8 mouse cellular contexts compared by ENCODE assay signal in the genomic region with DNA sequence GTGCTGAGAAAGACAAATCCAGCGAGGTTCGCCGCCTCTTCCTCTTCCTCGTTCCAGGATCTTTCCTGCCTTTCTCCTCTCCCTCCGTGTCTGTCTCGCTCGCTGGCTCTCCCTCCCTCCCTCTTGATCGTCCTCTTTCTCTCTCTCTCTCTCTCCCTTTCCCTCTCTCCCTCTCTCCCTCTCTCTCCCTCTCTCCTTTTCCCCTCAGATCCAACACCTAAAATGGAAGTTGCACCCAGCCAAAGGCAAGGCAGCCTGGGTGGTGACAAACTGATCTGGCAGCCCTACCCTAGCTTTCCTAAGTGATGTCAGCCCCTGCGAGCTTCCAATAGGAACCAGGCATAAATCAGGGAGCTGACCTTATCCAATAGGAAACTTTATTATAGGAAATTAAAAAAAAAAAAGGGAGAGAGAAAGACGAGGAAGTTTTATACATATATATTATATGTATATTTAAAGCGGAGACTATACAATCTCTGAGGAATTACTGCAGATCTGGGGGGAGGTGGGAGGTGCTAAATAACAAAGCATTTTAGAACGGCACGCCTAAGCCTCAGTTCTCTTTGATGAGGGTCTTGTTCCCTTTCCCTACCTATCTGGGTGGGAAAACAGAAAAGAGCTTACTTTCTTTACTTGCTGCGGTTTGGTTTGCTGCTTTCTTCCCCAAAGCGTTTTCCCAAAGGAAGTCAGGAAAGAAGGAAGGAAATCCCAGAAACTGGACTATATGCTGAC. TPM values are rescaled to one million over a fixed set of nuclear protein-coding genes. Genes with fewer than 3 reads are reported as not detected.
DNase-seq lines count a peak whose midpoint lies in the region; ATAC-seq and TF ChIP-seq lines count a peak whose summit lies in the region.

A gene (minus strand): TSS at position 302 of the 732 bp plus-strand sequence.

- H3K4me1 ChIP-seq in forebrain, embryonic 15.5 days = peaks cover 29% of the 10 kb centered on the region
- peaks cover 23% of the 10 kb centered on the region for H3K4me1 ChIP-seq in liver, postnatal 0 days (ENCODE audit: insufficient read depth)
- H3K4me1 ChIP-seq in olfactory bulb, adult 2 months (ENCODE audit: control insufficient read depth, insufficient read depth, low read length) = no peaks in the 10 kb centered on the region

- DNase-seq in MN1 (ENCODE audit: low spot score) = peak; percentile 95
- DNase-seq in cerebellum, adult 18-20 months = peak; percentile 84 to 89
- DNase-seq in heart, postnatal 14 days = peak; percentile 81 to 84
- peak; percentile 89 for DNase-seq in layer of hippocampus, adult 11-12 months (ENCODE audit: low spot score)
- peak; percentile 75 for DNase-seq in liver, postnatal 0 days
- DNase-seq in yolk sac, embryonic 10.5 days (ENCODE audit: low spot score) = peak; percentile 90

- peak within 1 kb of the TSS; percentile 79 for H3K9ac ChIP-seq in forebrain, embryonic 15.5 days (replicated peaks)
- peak within 1 kb of the TSS; percentile 85 for H3K9ac ChIP-seq in liver, postnatal 0 days (replicated peaks)

- no peaks in the 10 kb centered on the region for H3K27me3 ChIP-seq in forebrain, embryonic 15.5 days
- H3K27me3 ChIP-seq in liver, postnatal 0 days (ENCODE audit: insufficient read depth, low read length) = no peaks in the 10 kb centered on the region

- intact Hi-C loops in heart, postnatal 14 days (cut with DNase I) = no loop called here

- no peaks in the 10 kb centered on the region for H3K9me3 ChIP-seq in forebrain, embryonic 15.5 days
- no peaks in the 10 kb centered on the region for H3K9me3 ChIP-seq in liver, postnatal 0 days (ENCODE audit: low read length)

- H3K4me2 ChIP-seq in forebrain, embryonic 15.5 days (replicated peaks) = peak within 1 kb of the TSS; percentile 82
- peak within 1 kb of the TSS; percentile 74 for H3K4me2 ChIP-seq in liver, postnatal 0 days (ENCODE audit: low read depth, low read length)

- H3K27ac ChIP-seq in forebrain, embryonic 15.5 days (replicated peaks) = peak within 1 kb of the TSS; percentile 97
- peak within 1 kb of the TSS; percentile 96 for H3K27ac ChIP-seq in liver, postnatal 0 days (ENCODE audit: low read depth)
- peak within 1 kb of the TSS; percentile 98 for H3K27ac ChIP-seq in olfactory bulb, adult 2 months (ENCODE audit: insufficient read depth, low read depth, low read length)

- TF ChIP-seq CTCF in liver, postnatal 0 days (IDR thresholded peaks at IDR 0.05; ENCODE audit: low read depth) = no peak
- TF ChIP-seq CTCF in olfactory bulb, adult 2 months (IDR thresholded peaks at IDR 0.05; ENCODE audit: insufficient read depth, low read depth, low read length) = no peak

- H3K36me3 ChIP-seq in forebrain, embryonic 15.5 days = no peaks in the 10 kb centered on the region
- no peaks in the 10 kb centered on the region for H3K36me3 ChIP-seq in liver, postnatal 0 days (replicated peaks; ENCODE audit: insufficient read depth, low read length)

- H3K4me3 ChIP-seq in forebrain, embryonic 15.5 days = peak within 1 kb of the TSS; percentile 63
- peak within 1 kb of the TSS; percentile 73 for H3K4me3 ChIP-seq in liver, postnatal 0 days (ENCODE audit: low read depth, low read length)
- peak within 1 kb of the TSS; percentile 90 for H3K4me3 ChIP-seq in olfactory bulb, adult 2 months (ENCODE audit: insufficient read depth, low read depth, low read length)

- peak; percentile 79 for TF ChIP-seq POLR2A in olfactory bulb, adult 2 months (IDR thresholded peaks at IDR 0.05; ENCODE audit: insufficient read depth, low read depth, low read length)

- peak; percentile 99 for ATAC-seq in forebrain, embryonic 15.5 days (replicated peaks)
- peak; percentile 97 for ATAC-seq in liver, postnatal 0 days

- WGBS in forebrain, embryonic 15.5 days = 1% methylated on average over 15 of the region's 15 CpGs
- 2% methylated on average over 15 of the region's 15 CpGs for WGBS in liver, postnatal 0 days (ENCODE audit: insufficient replicate concordance)
- WGBS in olfactory bulb, adult 2 months = under 1% methylated on average over 15 of the region's 15 CpGs

- TF ChIP-seq EP300 in liver, postnatal 0 days (IDR thresholded peaks at IDR 0.05; ENCODE audit: low read depth) = peak; percentile 28; the same call in 1 of the 2 replicates

RNA-seq across cellular contexts. Expression of the gene that starts here (rescaled TPM):
- polyA plus RNA-seq in forebrain, embryonic 15.5 days (2015; fragmentation: Nextera tagmentation; extraction: Ambion mirVana) = 35.7 and 38.1 TPM in 2 replicates
- total RNA-seq in heart, postnatal 14 days (2021) = 100 to 1,000 TPM in 1 of 2 experiments, 10 to 100 TPM in 1; 92.4 to 107 TPM
- polyA plus RNA-seq in liver, postnatal 0 days (2015; fragmentation: Nextera tagmentation; extraction: Ambion mirVana) = 9.0 and 9.5 TPM in 2 replicates
- not detected in 2 replicates for polyA plus RNA-seq in olfactory bulb, adult 2 months (2012; ENCODE audit: insufficient read depth, insufficient read length, low replicate concordance, missing spikeins)

Comparison
In these comparisons a context has a peak if more than half of its experiments do, and no peak if none do; other contexts are left out.
1. Peak in every context shown above with its lines: DNase-seq, ATAC-seq, H3K4me3 ChIP-seq and H3K27ac ChIP-seq.